Mouse (Mus musculus): ENCODE data around the gene Arhgap15. TPM values are rescaled to one million over a fixed set of nuclear protein-coding genes. Genes with fewer than 3 reads are reported as not detected.

Gene Arhgap15
- total RNA-seq, 4 experiments from 2014 or later = 0.48 to 1.4 (median 1.0) TPM

GRCm38 (mm10) chr2:44349101-44349500 lies 600.5 kb downstream of the Arhgap15 start:
- DNase-seq (ENCODE audit: low spot score in 2 of 2) = no peak

GRCm38 (mm10) chr2:44352885-44353284 lies 604.3 kb downstream of the Arhgap15 start:
- no peak for DNase-seq (ENCODE audit: low spot score in 2 of 2)

GRCm38 (mm10) chr2:44353594-44353993 lies 605.0 kb downstream of the Arhgap15 start:
- no peak for DNase-seq (ENCODE audit: low spot score in 2 of 2)

GRCm38 (mm10) chr2:44354786-44355185 lies 606.2 kb downstream of the Arhgap15 start:
- no peak for DNase-seq (ENCODE audit: low spot score in 2 of 2)

GRCm38 (mm10) chr2:44355316-44355715 lies 606.7 kb downstream of the Arhgap15 start:
- no peak for DNase-seq (ENCODE audit: low spot score in 2 of 2)

GRCm38 (mm10) chr2:44356248-44356886 lies 607.7 kb downstream of the Arhgap15 start:
- no peak for DNase-seq (ENCODE audit: low spot score in 2 of 2)

GRCm38 (mm10) chr2:44356887-44357251 lies 608.2 kb downstream of the Arhgap15 start:
- DNase-seq (ENCODE audit: low spot score in 2 of 2) = no peak

GRCm38 (mm10) chr2:44380225-44380624 lies 631.6 kb downstream of the Arhgap15 start:
- no peak for DNase-seq (ENCODE audit: low spot score in 2 of 2)

GRCm38 (mm10) chr2:44384541-44384940 lies 635.9 kb downstream of the Arhgap15 start:
- DNase-seq (ENCODE audit: low spot score in 2 of 2) = no peak

- DNase-seq (ENCODE audit: low spot score in 2 of 2) = no peak
Observed at GRCm38 (mm10) chr2:44389556-44389955, 640.9 kb downstream of the Arhgap15 start.

- no peak for DNase-seq (ENCODE audit: low spot score in 2 of 2)
Observed at GRCm38 (mm10) chr2:44393789-44394188, 645.2 kb downstream of the Arhgap15 start.

GRCm38 (mm10) chr2:44394956-44395501 lies 646.4 kb downstream of the Arhgap15 start:
- no peak for DNase-seq (ENCODE audit: low spot score in 2 of 2)

GRCm38 (mm10) chr2:44395577-44395976 lies 647.0 kb downstream of the Arhgap15 start:
- no peak for DNase-seq (ENCODE audit: low spot score in 2 of 2)

GRCm38 (mm10) chr2:44397209-44397608 lies 648.6 kb downstream of the Arhgap15 start:
- DNase-seq (ENCODE audit: low spot score in 2 of 2) = no peak

GRCm38 (mm10) chr2:44397735-44398337 lies 649.2 kb downstream of the Arhgap15 start:
- DNase-seq (ENCODE audit: low spot score in 2 of 2) = no peak

- DNase-seq (ENCODE audit: low spot score in 2 of 2) = no peak
Observed at GRCm38 (mm10) chr2:44399191-44399926, 650.7 kb downstream of the Arhgap15 start.

- no peak for DNase-seq (ENCODE audit: low spot score in 2 of 2)
Observed at GRCm38 (mm10) chr2:44401704-44402422, 653.2 kb downstream of the Arhgap15 start.

GRCm38 (mm10) chr2:44411660-44412059 lies 663.0 kb downstream of the Arhgap15 start:
- DNase-seq (ENCODE audit: low spot score in 2 of 2) = no peak

- DNase-seq (ENCODE audit: low spot score in 2 of 2) = no peak
Observed at GRCm38 (mm10) chr2:44416331-44416730, 667.7 kb downstream of the Arhgap15 start.

- DNase-seq (ENCODE audit: low spot score in 2 of 2) = no peak
Observed at GRCm38 (mm10) chr2:44419547-44420225, 671.1 kb downstream of the Arhgap15 start.

- DNase-seq (ENCODE audit: low spot score in 2 of 2) = no peak
Observed at GRCm38 (mm10) chr2:44430521-44430920, 681.9 kb downstream of the Arhgap15 start.
